Mouse (Mus musculus) CH12F3 (cell line): ENCODE measurements at regions not wholly inside any gene's neighbourhood (a gene's known extent, or its start where the extent isn't known, plus 50 kb on each side); places are given as distances from the start of the nearest gene placed in this dataset.

Experiments used
- in situ Hi-C: fragments of 300-500 bp; cut with MboI; formaldehyde crosslinking; loops from 2 replicates; pipeline ENCODE4 v1.14.3; 2020; ENCODE audit warnings: low sequenced_read_pairs

- in situ Hi-C loops, result no loop called here
Observed at GRCm38 (mm10) chr9:89793018-89793417, 54.7 kb upstream of the Ankrd34c start.

GRCm38 (mm10) chr9:89789926-89790325 is 51.7 kb upstream of the Ankrd34c start:
- in situ Hi-C loops, result no loop called here

GRCm38 (mm10) chr9:89788651-89789050 is 50.4 kb upstream of the Ankrd34c start:
- in situ Hi-C loops, result no loop called here
